Mouse (Mus musculus) heart, postnatal 14 days (tissue): ENCODE data around the gene Aurkb. TPM values are rescaled to one million over a fixed set of nuclear protein-coding genes. Genes with fewer than 3 reads are reported as not detected.
"Not testable (repeated sequence)": the region's sequence is repeated elsewhere in the genome, so short reads cannot be mapped to it uniquely, and the experiment has no call there.

ENCODE experiments used
- DNase-seq, 2 experiments: peaks; one replicate each; pipeline ENCODE4 v3.0.0; 2021 to 2022
- intact Hi-C: fragments of 180-260 bp; cut with DNase I; formaldehyde crosslinking; loops from one replicate; pipeline ENCODE4 v1.15.1; 2025
- long read RNA-seq, 2 experiments: library from polyadenylated mRNA; stranded (forward); transcript quantifications; one replicate each; pipeline ENCODE4 v2.0.0; 2021
- total RNA-seq, 2 experiments: library from RNA; stranded (reverse); gene quantifications; 2 replicates each; pipeline ENCODE4 v1.2.3; 2021

The Aurkb gene
- total RNA-seq = 1 to 10 TPM; 3.6 to 8.1 TPM
- long read RNA-seq, experiment 1, transcript Aurkb-201 (8 exons, 1,950 nt) = major isoform, 13 of 16 reads
- long read RNA-seq, experiment 1, partial matches to known transcripts = 1 of 16 reads
- long read RNA-seq, experiment 1, other reads (novel, unspliced or antisense) = 2 of 16 reads
- long read RNA-seq, experiment 2, transcript Aurkb-201 (8 exons, 1,950 nt) = major isoform, 6 of 7 reads
- long read RNA-seq, experiment 2, partial matches to known transcripts = 0 of 7 reads
- long read RNA-seq, experiment 2, other reads (novel, unspliced or antisense) = 0 of 7 reads

GRCm38 (mm10) chr11:69045531-69046394 lies at the start of gene Aurkb:
Aurkb (plus strand) TSS chr11:69045647.
- intact Hi-C loops = no loop called here
- peak; percentile 82 to 87 for DNase-seq

DNA sequence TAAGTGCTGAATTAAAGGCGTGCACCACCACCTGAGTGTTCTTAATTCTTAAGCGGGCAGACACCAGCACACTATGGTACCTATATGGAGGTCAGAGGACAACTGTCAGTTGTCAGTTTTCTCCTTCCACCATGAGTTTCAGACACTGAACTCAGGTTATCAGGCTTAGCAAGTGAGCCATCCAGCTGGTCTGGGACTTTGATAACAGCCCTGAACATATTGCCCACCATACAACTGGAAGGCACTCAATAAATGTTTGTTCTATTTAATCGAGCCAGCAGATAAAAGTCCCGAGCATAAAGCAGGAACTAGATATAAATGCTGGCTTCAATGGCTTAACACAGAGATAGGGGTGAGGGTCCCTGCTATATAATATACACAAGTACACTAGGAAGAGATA lies 48.4 kb upstream of the Aurkb start:
- intact Hi-C loops = no loop called here
- no peak for DNase-seq

DNA sequence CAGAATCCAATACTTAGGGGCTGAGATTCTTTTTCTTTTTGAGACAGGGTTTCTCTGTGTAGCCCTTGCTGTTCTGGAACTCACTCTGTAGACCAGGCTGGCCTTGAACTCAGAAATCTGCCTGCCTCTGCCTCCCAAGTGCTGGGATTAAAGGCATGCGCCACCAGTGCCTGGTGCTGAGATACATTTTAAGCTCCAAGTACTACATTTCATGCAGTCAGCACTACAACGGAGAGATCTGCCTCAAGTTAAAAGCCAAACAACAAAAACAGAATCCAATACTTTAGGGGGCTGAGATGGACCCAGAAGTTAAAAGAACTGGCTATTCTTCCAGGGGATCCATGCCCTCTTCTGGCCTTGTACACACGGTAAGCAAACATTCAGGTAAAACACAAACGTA lies 42.7 kb upstream of the Aurkb start:
- intact Hi-C loops, DNase-seq: not testable (repeated sequence)

GRCm38 (mm10) chr11:69003592-69003991 lies 41.9 kb upstream of the Aurkb start:
- intact Hi-C loops = no loop called here
- DNase-seq = peak in 1 of 2 experiments; percentile 53

GRCm38 (mm10) chr11:69005193-69005592 lies 40.3 kb upstream of the Aurkb start:
- no peak for DNase-seq
- intact Hi-C loops = no loop called here

DNA sequence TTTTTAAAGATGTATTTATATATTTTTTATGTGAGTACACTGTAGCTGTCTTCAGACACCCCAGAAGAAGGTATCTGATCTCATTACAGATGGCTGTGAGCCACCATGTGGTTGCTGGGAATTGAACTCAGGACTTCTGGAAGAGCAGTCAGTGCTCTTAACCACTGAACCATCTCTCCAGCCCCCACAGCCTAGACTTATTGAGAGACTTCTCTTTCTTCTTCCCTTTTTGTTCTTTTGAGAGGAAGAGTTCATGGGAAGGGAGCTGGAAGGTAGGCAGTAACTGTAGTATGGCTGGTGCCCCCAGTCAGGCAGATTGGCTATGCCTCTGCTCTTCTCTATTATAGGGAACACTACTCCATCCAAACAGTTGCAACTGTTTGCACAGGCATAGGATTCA lies 38.9 kb upstream of the Aurkb start:
- intact Hi-C loops, DNase-seq: not testable (repeated sequence)

DNA sequence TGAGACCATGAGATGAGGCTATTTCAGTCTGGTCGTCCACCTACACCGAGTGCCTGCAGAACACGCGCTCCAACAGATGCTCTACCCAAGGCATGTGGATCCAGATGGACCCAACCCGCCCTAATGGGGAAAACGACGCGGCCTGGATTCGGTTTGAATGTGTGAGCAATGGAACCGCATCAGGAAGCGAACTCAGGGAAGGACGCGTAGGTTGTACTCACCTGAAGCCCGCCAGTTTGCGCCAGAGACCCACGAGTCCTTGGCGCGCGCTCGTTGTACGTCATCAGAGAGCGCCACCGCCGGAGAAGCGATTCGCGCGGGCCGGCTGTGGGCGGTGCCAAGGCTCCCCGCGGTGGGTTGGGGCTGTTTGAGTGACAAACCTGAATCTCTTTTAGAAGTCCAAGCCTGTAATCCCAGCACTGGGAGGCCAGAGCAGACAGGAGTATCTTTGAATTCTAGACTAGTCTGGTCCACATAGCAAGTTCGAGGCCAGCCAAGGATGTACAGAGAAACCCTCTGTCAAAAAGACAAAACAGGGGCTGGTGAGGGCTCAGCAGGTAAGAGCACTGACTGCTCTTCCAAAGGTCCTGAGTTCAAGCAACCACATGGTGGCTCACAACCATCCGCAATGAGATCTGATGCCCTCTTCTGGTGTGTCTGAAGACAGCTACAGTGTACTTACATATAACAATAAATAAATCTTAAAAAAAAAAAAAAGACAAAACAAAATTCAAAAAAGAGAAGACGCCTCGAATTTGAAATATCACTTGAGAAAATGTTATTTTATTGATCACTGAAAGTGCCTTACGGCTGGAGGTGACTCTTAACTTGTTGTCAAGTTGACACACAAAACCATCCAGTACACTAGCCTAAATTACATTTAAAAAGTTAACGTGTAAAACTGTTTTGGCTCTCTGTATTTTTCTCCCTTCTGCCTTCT lies 37.0 kb upstream of the Aurkb start, which contains the start of gene Pfas:
TSS of gene Pfas (minus strand) at position 279 of the 940 bp plus-strand sequence.
- peak; percentile 86 to 96 for DNase-seq
- intact Hi-C loops = no loop called here

GRCm38 (mm10) chr11:69009508-69009907 lies 35.9 kb upstream of the Aurkb start:
- no peak for DNase-seq
- intact Hi-C loops = no loop called here

DNA sequence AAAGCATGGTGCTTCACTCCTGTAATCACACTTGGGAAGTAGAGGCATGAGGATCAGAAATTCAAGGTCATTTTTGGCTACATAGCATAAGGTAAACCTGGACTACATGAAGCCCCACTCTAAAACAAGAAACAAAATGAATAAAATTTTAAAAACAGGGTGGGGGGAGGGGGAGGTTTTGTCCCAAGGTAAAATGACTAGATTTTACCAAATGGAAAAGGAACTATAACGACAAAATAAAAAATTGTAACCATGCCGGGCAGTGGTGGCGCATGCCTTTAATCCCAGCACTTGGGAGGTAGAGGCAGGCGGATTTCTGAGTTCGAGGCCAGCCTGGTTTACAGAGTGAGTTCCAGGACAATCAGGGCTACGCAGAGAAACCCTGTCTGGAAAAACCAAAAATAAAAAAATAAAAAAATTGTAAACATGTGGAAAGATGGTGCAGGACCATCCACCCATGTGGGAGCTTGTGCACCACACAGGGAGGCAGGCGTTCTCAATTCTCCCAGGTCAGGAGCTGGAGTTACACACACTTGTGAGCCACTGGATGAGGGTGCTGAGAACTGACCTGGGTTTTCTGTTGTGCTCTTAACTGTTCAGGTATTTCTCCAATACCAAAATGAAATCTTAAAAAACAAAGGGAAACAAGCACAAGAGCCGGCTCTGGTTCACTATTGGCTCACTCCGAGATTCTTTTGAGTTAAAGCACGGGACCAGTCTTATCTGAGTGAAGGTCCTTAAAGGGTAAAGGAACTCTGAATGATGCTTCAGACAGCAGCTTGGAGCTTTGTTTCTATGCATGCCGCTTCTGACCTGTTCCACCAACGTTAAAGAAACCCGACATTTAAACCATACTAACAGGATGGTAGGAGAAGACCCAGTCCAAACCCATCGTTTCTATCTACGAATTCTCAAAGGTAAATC lies 34.8 kb upstream of the Aurkb start:
- intact Hi-C loops = no loop called here
- DNase-seq = no peak

DNA sequence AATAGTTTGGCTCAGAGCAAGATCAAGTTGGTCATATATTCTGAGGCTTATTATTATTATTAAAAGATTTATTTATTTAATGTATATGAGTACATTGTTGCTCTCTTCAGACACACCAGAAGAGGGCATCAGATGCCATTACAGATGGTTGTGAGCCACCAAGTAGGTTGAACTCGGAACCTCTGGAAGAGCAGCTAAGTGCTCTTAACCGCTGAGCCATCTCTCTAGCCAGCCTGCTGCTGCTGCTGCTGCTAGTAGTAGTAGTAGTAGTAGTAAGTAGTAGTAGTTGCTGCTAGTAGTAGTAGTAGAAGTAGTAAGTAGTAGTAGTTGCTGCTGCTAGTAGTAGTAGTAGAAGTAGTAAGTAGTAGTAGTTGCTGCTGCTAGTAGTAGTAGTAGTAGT lies 34.0 kb upstream of the Aurkb start:
- DNase-seq, intact Hi-C loops: not testable (repeated sequence)

DNA sequence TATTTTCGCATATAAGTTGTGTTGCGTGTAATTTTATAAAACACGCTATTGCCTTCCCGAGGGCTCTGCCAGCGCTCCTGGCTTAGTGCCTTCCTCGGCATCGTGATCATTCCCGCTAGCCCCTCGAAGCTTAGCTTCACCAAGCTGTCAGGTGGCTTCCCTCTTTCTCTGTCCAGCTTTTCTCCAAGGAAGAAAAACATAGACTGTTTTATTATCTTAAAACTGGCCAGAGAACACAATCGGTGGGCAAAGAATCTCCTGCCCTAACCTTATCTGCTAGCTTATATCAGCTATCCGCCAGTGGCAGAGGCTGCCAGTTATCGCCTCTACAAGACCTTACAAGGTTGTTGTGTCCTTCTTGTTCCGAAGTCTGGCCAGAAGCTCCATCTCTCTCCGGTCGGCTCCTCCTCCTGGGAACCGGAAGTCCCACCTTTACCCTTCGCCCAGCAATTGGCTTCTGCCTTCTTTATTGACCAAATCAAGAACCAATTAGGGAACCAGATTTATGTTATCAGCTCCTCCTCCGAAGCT lies 33.3 kb upstream of the Aurkb start:
- intact Hi-C loops = no loop called here
- DNase-seq = peak; percentile 79 to 89

DNA sequence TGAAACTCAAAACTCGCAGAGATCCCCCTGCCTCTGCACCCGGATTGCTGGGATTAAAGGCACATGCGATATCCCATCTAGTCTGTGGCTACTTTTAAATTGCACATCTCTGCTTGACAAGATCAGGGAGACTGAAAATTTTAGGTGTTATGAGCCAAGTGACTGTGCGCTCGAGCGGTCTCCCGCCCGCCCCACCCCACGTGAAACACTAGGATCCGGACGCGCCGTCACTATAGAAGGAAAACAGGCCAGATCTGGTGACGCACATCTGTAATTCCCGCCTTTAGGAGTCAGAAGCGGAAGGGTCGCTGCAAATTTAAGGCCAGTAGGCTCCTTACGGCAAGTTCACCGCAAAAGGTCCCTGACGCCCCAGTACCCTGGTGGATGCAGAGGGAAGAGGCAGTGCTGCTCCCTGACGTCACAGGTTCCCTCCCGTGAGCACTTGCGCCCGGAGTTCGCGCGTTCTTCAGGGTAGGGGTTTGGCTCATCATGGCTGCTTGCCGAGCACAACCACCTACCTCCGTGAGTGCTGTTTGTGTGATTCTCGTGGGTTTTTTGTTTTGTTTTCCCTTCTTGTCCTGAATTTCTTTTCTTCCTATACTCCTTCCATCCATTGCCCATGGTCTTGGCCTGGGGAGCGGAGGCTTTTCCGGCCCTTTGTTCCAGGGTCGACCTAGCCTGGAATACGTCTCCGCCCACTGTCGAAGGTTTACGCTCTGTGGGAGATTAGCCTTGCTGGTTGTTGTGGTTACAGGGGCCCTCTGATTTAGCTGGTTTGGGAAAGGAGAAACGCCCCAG lies 29.6 kb upstream of the Aurkb start, which contains the start of gene Ctc1:
TSS of gene Ctc1 (plus strand) at position 268 of the 798 bp plus-strand sequence.
- DNase-seq = peak; percentile 84 to 90
- intact Hi-C loops = no loop called here

DNA sequence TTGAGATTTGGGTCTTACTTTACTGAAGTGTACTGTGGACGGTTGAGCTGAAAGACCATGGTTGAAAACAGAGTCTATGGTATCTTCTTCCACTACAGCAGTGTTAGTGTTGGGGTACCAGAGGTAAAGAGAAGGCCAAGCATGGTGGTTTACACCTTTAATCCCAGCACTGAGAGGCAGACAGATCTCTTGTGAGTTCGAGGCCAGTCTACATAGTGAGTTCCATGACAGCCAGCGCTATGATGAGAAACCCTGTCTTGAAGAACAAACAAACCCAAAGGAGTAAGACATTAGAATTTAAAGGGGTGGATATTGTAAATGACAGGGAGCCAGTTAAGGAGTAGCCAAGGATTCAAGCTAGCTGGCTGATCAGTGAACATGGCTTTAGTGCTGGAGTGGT lies 28.7 kb upstream of the Aurkb start:
- intact Hi-C loops = no loop called here
- DNase-seq = no peak

GRCm38 (mm10) chr11:69020691-69021090 lies 24.8 kb upstream of the Aurkb start:
- intact Hi-C loops = no loop called here
- DNase-seq = no peak

DNA sequence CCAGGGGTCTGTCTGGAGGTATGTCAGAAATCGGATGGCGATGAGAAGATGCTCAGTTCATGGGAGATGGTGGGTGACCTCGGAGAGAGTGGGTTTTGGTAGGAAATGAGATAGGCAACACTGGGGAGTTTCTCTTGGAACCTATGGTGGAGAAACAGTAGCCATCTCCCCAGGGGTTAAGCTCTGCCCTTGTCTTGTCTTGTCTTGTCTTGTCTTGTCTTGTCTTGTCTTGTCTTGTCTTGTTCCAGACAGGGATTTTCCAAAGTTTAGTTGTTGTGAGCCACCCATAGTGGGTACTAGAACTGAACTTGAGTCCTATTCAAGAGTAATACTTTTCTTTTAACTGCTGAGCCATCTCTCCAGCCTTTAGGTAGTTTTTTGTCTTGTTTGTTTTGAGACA lies 18.9 kb upstream of the Aurkb start:
- no peak for DNase-seq
- intact Hi-C loops = no loop called here

DNA sequence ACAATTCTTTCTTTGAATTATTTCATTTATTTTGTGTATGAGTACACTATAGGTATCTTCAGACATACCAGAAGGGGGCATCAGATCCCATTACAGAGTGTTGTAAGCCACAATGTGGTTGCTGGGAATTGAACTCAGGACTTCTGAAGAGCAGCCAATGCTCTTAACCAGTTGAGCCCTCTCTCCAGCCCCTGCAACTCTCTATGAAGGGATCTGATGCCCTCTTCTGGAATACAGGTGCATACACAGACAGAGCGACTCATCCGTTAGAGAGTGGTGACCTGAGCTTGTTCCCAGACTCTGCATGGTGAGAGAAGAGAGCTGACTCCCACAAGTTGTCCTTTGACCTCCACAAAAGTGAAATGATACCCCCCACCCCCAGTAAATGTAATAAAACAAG lies 16.6 kb upstream of the Aurkb start:
- intact Hi-C loops = no loop called here
- DNase-seq = no peak

DNA sequence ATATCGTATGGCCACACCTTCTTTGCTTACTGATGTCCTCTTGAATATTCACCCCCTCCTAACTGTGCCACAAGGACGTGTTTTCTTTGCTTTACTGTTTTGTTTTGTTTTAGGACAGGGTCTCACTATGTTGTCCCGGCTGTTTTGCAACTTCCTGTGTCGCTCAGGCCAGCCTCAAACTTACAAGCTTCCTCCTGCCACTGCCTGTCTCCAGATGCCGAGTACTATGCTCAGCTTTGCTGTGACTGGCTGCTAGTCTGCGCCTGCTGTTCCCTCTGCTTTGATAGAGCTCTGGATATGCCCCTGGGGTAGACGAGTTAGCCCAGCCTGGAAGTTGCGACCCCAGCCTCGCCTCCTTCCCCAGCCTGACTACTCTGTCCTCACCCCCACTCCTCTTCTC lies 11.9 kb upstream of the Aurkb start:
- no peak for DNase-seq
- intact Hi-C loops = loop anchor here (2.0 to 5.0 kb wide), 3 partner anchors 15 to 131 kb away; partner anchors contain the start of gene Slc25a35

DNA sequence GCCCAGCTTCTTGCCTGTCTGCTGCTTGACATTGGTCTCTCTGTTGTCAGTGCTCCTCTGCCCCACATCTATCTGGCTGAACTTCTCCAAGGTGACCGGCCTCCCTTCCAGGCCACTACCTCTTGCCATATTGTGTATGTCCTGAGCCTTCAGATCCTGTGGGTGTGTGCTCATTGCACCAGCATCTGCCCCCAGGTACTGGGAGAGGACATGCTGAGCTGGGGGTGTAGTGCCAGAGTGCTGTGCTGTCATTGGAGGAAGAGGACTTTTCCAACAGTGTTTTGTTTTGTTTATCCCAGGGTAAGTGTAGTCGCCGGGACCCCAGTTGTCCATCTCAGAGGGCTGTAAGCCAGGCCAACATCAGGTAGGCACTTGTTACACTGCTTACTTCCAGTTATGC lies 10.9 kb upstream of the Aurkb start:
- no peak for DNase-seq
- intact Hi-C loops = loop anchor here (5.0 kb wide), 1 partner anchor 67 kb away; the partner anchor contains the start of gene Slc25a35
